Mouse (Mus musculus) T-cell, adult 66 days (primary cell): Measurements from ENCODE around the gene Gtpbp6. TPM values are rescaled to one million over a fixed set of nuclear protein-coding genes. Genes with fewer than 3 reads are reported as not detected.

Source experiments
- total RNA-seq, 2 experiments: library from RNA; stranded (reverse); gene quantifications; 3 replicates in 1 of 2; 4 replicates in 1 of 2; pipeline ENCODE4 v1.2.4; 2023

Gene Gtpbp6
- total RNA-seq, result 100 to 1,000 TPM; 116 to 142 TPM

DNA sequence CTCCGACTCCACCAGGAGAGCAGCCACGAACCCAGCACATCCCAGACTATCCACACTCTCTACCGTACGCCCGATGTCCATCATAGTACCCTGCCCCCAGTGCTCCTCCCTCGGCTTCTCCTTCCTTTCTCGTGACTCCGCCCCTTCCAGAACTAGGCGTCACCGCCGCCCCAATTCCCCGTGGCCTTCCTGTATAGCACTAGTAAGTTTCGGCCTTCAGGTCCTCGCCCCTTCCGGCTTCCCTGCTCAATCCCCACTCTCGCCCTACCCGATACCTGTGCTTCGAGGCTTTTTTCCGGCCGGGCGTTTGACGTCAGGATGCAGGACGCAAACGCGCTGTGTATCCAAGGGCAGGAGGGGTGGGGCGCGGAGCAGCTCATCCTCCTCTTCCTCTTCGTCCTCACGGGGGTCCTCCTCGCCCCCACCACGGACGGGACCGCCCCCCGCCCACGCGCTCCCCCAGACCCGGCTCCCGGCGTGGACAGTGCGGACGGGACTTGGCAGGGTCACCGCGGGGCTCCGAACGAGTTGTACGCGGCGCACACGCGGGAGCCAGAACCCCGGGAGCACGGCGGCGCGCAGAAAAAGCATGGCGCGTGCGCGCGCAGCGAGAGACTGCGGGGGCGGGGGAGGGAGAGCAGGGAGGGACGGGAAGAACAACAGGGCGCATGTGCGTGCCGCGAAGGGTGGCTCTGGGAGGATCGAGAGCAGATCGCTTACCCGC lies at the start of gene Gtpbp6:
Gene Gtpbp6 (minus strand): TSS at position 617 of the 724 bp plus-strand sequence.

DNA sequence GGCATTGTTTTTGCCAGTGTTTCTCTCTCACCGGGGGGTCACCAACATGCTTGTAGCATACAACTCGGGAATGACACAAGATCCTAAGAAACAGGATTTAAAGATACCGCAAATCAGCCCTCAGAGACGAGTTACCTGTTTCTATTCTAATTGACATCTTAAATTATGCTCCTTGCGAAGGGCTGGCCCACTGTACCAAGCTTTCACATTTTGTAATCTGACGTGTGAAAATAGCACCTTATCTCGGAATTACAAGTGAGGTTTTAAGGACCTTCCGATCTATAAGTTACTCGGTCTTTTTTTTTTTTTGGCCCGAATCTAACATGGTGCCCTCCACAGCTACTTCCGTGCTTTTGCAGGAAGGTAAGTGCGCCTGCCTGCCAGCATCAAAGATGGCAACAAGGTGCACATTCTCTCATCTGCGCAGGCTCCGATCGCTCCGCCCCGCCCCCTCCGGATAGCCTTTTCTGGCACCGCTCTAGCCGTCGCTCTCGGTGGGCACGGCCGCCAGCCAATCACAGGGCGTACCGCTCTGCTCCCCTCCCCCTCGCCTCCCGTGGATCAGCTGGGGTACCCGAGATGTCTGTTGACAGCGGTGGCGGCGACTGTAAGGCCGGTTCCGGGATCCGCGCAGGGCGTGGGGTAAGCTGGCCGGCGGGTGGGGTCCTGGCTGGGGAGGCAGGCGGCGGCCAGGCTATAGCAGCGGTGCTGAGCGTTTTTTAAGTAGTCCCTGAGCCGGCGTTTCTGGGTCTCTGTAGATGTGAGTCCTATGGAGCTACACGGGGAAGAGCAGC lies 27.5 kb upstream of the Gtpbp6 start, which contains the start of gene Chfr:
Gene Chfr (plus strand): TSS at position 550 of the 794 bp plus-strand sequence.

DNA sequence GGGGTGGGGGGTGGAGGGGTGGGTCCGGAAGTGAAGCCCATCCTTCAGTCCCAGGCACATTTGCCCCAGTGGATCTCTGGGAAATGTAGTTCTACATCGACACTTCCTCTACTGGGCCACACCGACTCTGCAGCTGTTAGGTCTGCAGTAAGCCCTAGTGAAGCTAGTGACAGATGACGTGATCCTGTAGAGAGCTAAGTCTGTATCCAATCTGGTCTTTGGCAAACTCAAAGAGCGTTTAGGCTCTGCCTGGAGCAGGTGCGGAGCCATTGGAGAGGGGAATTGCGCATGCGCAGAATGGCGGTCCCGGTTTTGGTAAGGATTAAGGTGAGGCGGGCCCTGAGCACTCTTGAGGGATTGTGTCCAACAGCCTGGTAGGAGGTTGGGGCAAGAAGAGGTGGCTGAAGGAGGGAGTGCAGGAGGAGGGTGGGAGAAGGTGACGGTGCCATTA lies 2.0 kb upstream of the Gtpbp6 start, which contains the start of gene Zfp605:
Gene Zfp605 (plus strand): TSS at position 102 of the 451 bp plus-strand sequence.

DNA sequence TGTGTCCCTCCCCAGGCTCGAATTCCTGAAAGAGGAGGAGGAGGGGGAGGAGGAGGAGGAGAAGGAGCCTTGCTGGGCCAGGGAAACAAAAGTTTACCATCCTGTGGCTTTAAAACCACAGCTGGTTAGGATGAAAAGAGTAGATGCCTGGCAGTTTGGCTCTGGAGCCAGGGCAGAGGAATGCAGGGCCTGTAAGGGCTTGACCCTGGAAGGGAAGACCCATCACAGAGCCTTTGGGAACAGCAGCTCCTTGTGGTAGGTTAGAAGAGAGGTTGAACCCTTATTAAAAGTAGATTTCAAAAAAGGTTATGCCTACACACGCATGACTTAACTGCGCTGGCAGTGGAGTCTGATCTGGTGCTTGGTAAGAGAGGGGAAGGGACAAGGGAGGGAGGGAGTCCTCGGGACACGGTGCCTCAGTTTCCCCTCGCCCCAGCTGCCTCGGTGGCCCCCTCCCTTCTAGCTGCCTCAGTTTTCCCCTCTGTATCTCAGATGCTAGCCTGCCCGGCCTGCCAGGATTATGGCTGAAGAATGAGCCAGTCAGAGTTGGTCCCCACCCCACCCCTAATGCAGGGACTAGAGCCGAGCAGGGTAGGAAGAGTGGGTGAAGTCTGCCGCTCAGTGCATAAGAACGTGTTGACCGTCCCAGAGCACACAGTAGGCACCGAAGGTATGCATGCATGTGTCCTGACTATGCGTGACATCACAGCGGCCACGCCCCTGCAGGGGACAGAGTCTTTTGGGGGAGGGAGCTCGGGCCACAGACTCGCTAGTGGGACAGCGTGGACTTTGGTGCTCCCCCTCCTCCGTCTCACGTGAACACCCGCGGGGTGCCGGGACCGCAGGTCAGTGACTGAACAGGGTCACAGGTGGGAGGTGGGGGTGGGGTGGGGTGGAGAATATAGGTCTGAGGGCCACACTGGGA lies 8.1 kb downstream of the Gtpbp6 start, which contains the start of gene Plcxd1:
Gene Plcxd1 (plus strand): TSS at position 314 of the 925 bp plus-strand sequence.

DNA sequence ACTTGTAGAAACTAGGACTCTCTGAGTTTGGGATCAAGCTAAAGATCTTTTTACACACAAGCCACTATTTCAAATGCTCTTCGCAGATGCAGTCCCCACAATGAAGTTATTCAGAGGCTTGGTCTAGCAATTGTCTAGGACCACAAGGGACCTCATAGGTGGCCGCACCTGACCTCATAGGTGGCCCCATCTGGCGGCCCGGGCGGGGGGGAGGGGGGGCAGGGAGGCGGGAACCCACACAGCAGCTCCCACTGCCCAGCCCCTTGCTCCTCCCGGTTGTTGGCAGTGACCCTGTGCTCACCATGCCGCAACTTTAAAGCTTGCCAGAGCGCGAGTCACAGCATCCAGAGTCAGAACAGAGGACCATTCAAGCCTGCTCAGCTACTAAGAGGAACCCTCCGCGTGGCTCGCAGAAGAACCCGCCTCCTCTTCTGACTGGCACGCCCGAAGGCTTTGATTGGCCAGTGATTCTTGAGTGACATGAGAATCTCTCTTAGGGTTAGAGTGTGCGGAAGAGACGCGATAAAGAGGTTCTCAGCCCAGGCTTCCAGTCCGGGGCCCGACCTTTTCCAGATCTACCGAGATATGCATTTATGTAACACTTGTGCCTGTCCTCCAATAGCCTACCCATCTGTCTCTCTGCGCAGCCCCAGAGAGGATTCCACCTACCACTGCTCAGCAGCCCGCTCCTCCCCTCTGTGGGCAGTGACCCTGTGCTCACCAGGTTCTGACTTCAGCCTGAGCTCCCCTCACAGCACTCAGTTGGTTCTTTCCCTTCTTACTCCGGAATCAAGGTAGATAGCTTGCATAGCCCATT lies 13.8 kb downstream of the Gtpbp6 start, which contains the start of gene Gm35315:
Gene Gm35315 (minus strand): TSS at position 391 of the 817 bp plus-strand sequence.

DNA sequence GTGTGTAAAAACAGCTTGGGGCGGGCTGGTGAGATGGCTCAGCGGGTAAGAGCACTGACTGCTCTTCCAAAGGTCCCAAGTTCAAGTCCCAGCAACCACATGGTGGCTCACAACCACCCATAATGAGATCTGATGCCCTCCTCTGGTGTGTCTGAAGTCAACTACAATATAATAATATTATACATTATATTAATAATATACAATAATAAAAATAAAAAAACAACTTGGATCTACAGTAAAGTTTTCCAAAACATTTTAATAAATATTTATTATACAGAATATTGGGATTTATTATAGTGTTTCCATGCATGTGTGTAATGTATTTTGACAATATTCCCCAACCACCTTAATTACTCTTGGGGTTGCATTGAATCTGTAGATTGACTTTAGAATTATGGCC lies 35.6 kb downstream of the Gtpbp6 start, which contains the start of gene Gm17655:
Gene Gm17655 (minus strand): TSS at position 101 of the 400 bp plus-strand sequence.

Other genes starting within 250 kb of the Gtpbp6 start
- 10 to 100 TPM; 26.1 to 31.2 TPM for gene Gm15446, start 184.8 kb downstream of the Gtpbp6 start, total RNA-seq
- 10 to 100 TPM; 41.4 to 43.3 TPM for gene Zfp932, start 111.7 kb downstream of the Gtpbp6 start, total RNA-seq
- 10 to 100 TPM; 13.2 to 13.8 TPM for gene Gm17655, start 35.7 kb downstream of the Gtpbp6 start, total RNA-seq
- gene Gm35315, start 13.8 kb downstream of the Gtpbp6 start, total RNA-seq, result 1 to 10 TPM in 1 of 2 experiments, under 1 TPM in 1; 0.39 to 1.7 TPM
- gene Plcxd1, start 8.2 kb downstream of the Gtpbp6 start, total RNA-seq, result 1 to 10 TPM in 1 of 2 experiments, under 1 TPM in 1; 0.67 to 1.0 TPM
- 1 to 10 TPM; 7.4 to 9.2 TPM for gene Zfp605, start 1.9 kb upstream of the Gtpbp6 start, total RNA-seq
- 100 to 1,000 TPM in 1 of 2 experiments, 10 to 100 TPM in 1; 91.0 to 103 TPM for gene Chfr, start 27.6 kb upstream of the Gtpbp6 start, total RNA-seq
- 10 to 100 TPM; 31.9 to 44.3 TPM for gene Golga3, start 68.5 kb upstream of the Gtpbp6 start, total RNA-seq
- gene Ankle2, start 122.8 kb upstream of the Gtpbp6 start, total RNA-seq, result 10 to 100 TPM; 47.5 to 57.6 TPM
- gene Pgam5, start 161.7 kb upstream of the Gtpbp6 start, total RNA-seq, result 10 to 100 TPM; 32.4 to 43.9 TPM
- 1 to 10 TPM; 1.5 to 1.6 TPM for gene Pxmp2, start 178.0 kb upstream of the Gtpbp6 start, total RNA-seq
- 1 to 10 TPM; 7.3 to 10.0 TPM for gene Pole, start 178.1 kb upstream of the Gtpbp6 start, total RNA-seq
- under 1 TPM in 1 of 2 experiments, not detected in 1; 0.65 TPM for gene P2rx2, start 235.0 kb upstream of the Gtpbp6 start, total RNA-seq
- not detected for gene Lrcol1, start 236.5 kb upstream of the Gtpbp6 start, total RNA-seq